Comparison of ENCODE assay signal across 24 mouse cellular contexts in genomic region chr8:110897495-110897894, GRCm38 (mm10). TPM values are rescaled to one million over a fixed set of nuclear protein-coding genes. Genes with fewer than 3 reads are reported as not detected.
DNase-seq lines count a peak whose midpoint lies in the region; ATAC-seq and TF ChIP-seq lines count a peak whose summit lies in the region.
"Had no signal": no experiment of that assay in that cellular context is flagged by ENCODE, and none has a peak within 500 bp of the region (broad histone marks: within the 10 kb centered on the region; RNA-seq: fewer than 3 reads in every experiment).

No protein-coding gene starts in this region.

- H3K27me3 ChIP-seq in liver, embryonic 12.5 days (replicated peaks) = no peaks in the 10 kb centered on the region
- H3K27me3 ChIP-seq: embryonic facial prominence, embryonic 12.5 days; embryonic facial prominence, embryonic 15.5 days; forebrain, embryonic 15.5 days; heart, embryonic 13.5 days; Patski had no signal

- DNase-seq in cerebellum, adult 11-12 months = peak; percentile 8
- no peak for DNase-seq in cerebellum, postnatal 4 days (ENCODE audit: low spot score in 2 of 2)
- DNase-seq in layer of hippocampus, adult 2 months (ENCODE audit: low spot score in 2 of 2) = no peak
- DNase-seq in layer of hippocampus, adult 11-12 months (ENCODE audit: low spot score) = no peak
- DNase-seq in ES-E14 (ENCODE audit: low read depth, low spot score) = no peak
- DNase-seq in spleen, postnatal 4 days (ENCODE audit: low spot score in 2 of 2) = no peak
- DNase-seq: adrenal gland, postnatal 10 days; cerebellum, adult 11 months; cerebellum, postnatal 14 days; gastrocnemius, postnatal 36 days; heart, adult 2 months; heart, postnatal 14 days; heart, postnatal 4 days had no signal

- no peak overlapping the region for H3K4me3 ChIP-seq in layer of hippocampus, adult 2 months
- no peak overlapping the region for H3K4me3 ChIP-seq in ES-E14 (ENCODE audit: insufficient read depth in 1 of 2, low read depth in 1 of 2, low read length in 2 of 2, poor library complexity in 1 of 2, severe bottlenecking in 1 of 2)
- H3K4me3 ChIP-seq in liver, embryonic 12.5 days = no peak overlapping the region
- H3K4me3 ChIP-seq: embryonic facial prominence, embryonic 12.5 days; embryonic facial prominence, embryonic 15.5 days; forebrain, embryonic 15.5 days; heart, adult 2 months; heart, embryonic 10.5 days; heart, embryonic 13.5 days had no signal

- no peak overlapping the region for H3K27ac ChIP-seq in layer of hippocampus, adult 2 months
- no peak overlapping the region for H3K27ac ChIP-seq in ES-E14 (ENCODE audit: insufficient read depth, low read depth, low read length, poor library complexity, severe bottlenecking)
- no peak overlapping the region for H3K27ac ChIP-seq in liver, embryonic 12.5 days
- H3K27ac ChIP-seq: embryonic facial prominence, embryonic 12.5 days; embryonic facial prominence, embryonic 15.5 days; forebrain, embryonic 15.5 days; heart, adult 2 months; heart, embryonic 10.5 days; heart, embryonic 13.5 days; hindbrain, embryonic 14.5 days; hindbrain, postnatal 0 days had no signal

- H3K36me3 ChIP-seq in ES-E14 (ENCODE audit: control insufficient read depth, insufficient read depth, low read length, poor library complexity, severe bottlenecking) = no peaks in the 10 kb centered on the region
- H3K36me3 ChIP-seq in liver, embryonic 12.5 days = peaks cover 30% of the 10 kb centered on the region

- no peak overlapping the region for H3K4me2 ChIP-seq in liver, embryonic 12.5 days
- H3K4me2 ChIP-seq: embryonic facial prominence, embryonic 12.5 days; embryonic facial prominence, embryonic 15.5 days; forebrain, embryonic 15.5 days; heart, embryonic 13.5 days; hindbrain, embryonic 14.5 days had no signal

- ATAC-seq in liver, embryonic 12.5 days = no peak
- ATAC-seq: forebrain, embryonic 15.5 days; hindbrain, postnatal 0 days; inflammation-experienced regulatory T-cells, adult 6 months; intestine, embryonic 16.5 days; Patski had no signal

- H3K9me3 ChIP-seq in ES-E14 (ENCODE audit: control insufficient read depth, insufficient read depth, low read depth, low read length) = no peaks in the 10 kb centered on the region
- no peaks in the 10 kb centered on the region for H3K9me3 ChIP-seq in liver, embryonic 12.5 days (replicated peaks)
- H3K9me3 ChIP-seq: embryonic facial prominence, embryonic 12.5 days; embryonic facial prominence, embryonic 15.5 days; forebrain, embryonic 15.5 days; heart, embryonic 10.5 days; heart, embryonic 13.5 days had no signal

- H3K4me1 ChIP-seq in ES-E14 (ENCODE audit: control insufficient read depth in 2 of 2, insufficient read depth in 2 of 2, low read length in 2 of 2, poor library complexity in 1 of 2) = peaks cover 0 to 12% of the 10 kb centered on the region in 2 experiments; a peak in 1 of 4 replicates
- peaks cover 18% of the 10 kb centered on the region for H3K4me1 ChIP-seq in liver, embryonic 12.5 days
- H3K4me1 ChIP-seq: embryonic facial prominence, embryonic 12.5 days had no signal

- in situ Hi-C loops in ES-E14 (cut with MboI; ENCODE audit: low sequenced_read_pairs in 2 of 2, unreplicated experiment in 2 of 2) = no loop called here

- 79% methylated on average over 6 of the region's 6 CpGs for WGBS in liver, embryonic 12.5 days (ENCODE audit: insufficient replicate concordance)

- H3K9ac ChIP-seq in ES-E14 (ENCODE audit: insufficient read depth, low read depth, low read length, poor library complexity, severe bottlenecking) = no peak overlapping the region
- no peak overlapping the region for H3K9ac ChIP-seq in liver, embryonic 12.5 days
- H3K9ac ChIP-seq: embryonic facial prominence, embryonic 12.5 days; embryonic facial prominence, embryonic 15.5 days; forebrain, embryonic 15.5 days; heart, embryonic 13.5 days; hindbrain, embryonic 14.5 days had no signal

- 0 out of 2 replicates have a peak, but pooled peaks have one; percentile 10 for TF ChIP-seq CTCF in layer of hippocampus, adult 2 months (conservative IDR thresholded peaks at IDR 0.05)

TF ChIP-seq in ES-E14, 5 proteins besides CTCF, POLR2A, EP300 and RAD21:
- TF ChIP-seq ZNF384 (IDR thresholded peaks at IDR 0.05; ENCODE audit: low read depth, low read length) (peak; percentile 88), ZC3H11A (IDR thresholded peaks at IDR 0.05; ENCODE audit: borderline replicate concordance, low read depth, low read length) (no peak)

RNA-seq across cellular contexts. Expression of gene Fuk, which starts 4.8 kb away (rescaled TPM):
- total RNA-seq in layer of hippocampus, adult 2 months (2021) = 10 to 100 TPM; 23.5 to 29.0 TPM
- 17.8 and 23.3 TPM in 2 replicates for total RNA-seq in ES-E14 (2012; rRNA removed)
- 5.1 and 5.7 TPM in 2 replicates for polyA plus RNA-seq in liver, embryonic 12.5 days (2016; fragmentation: Nextera tagmentation; extraction: Ambion mirVana)

RNA-seq across cellular contexts. Expression of gene St3gal2, which starts 22.2 kb away (rescaled TPM):
- 100 to 1,000 TPM in 1 of 2 experiments, 10 to 100 TPM in 1; 95.1 to 104 TPM for total RNA-seq in layer of hippocampus, adult 2 months (2021)
- total RNA-seq in ES-E14 (2012; rRNA removed) = 7.5 and 12.4 TPM in 2 replicates
- 36.7 and 40.3 TPM in 2 replicates for polyA plus RNA-seq in liver, embryonic 12.5 days (2016; fragmentation: Nextera tagmentation; extraction: Ambion mirVana)

RNA-seq across cellular contexts. Expression of gene Sf3b3, which starts 50.9 kb away (rescaled TPM):
- 10 to 100 TPM; 71.1 to 74.7 TPM for total RNA-seq in layer of hippocampus, adult 2 months (2021)
- 210 and 244 TPM in 2 replicates for total RNA-seq in ES-E14 (2012; rRNA removed)
- 127 TPM in 2 replicates for polyA plus RNA-seq in liver, embryonic 12.5 days (2016; fragmentation: Nextera tagmentation; extraction: Ambion mirVana)

RNA-seq across cellular contexts. Expression of gene Cog4, which starts 51.1 kb away (rescaled TPM):
- total RNA-seq in layer of hippocampus, adult 2 months (2021) = 10 to 100 TPM; 61.4 to 64.0 TPM
- 59.4 and 64.7 TPM in 2 replicates for total RNA-seq in ES-E14 (2012; rRNA removed)
- 43.1 and 45.1 TPM in 2 replicates for polyA plus RNA-seq in liver, embryonic 12.5 days (2016; fragmentation: Nextera tagmentation; extraction: Ambion mirVana)
